Mouse (Mus musculus): ENCODE results near the gene Mrm3. TPM values are rescaled to one million over a fixed set of nuclear protein-coding genes. Genes with fewer than 3 reads are reported as not detected.

Mrm3 gene
- polyA plus RNA-seq, 1 experiment from 2014 or later: 23.4 TPM

- Histone ChIP-seq H3K27me3 (ENCODE audit: low read depth, poor library complexity, severe bottlenecking) (no peaks in the 10 kb centered on the region), H3K9me3 (replicated peaks) (no peaks in the 10 kb centered on the region), H3K27ac (replicated peaks) (peak overlapping the region; percentile 47; the same call in 1 of the 2 replicates), H3K4me1 (peaks cover 81% of the 10 kb centered on the region), H3K4me3 (no peak overlapping the region), H3K36me3 (peaks cover 49% of the 10 kb centered on the region)
- no peak for DNase-seq (ENCODE audit: low spot score)
- WGBS: 81% methylated on average over 4 of the region's 4 CpGs
These were observed 13.9 kb downstream of the Mrm3 start for GRCm38 (mm10) chr11:76257386-76257785.

GRCm38 (mm10) chr11:76258511-76258910 lies 15.0 kb downstream of the Mrm3 start:
- Histone ChIP-seq H3K4me1 (peaks cover 89% of the 10 kb centered on the region), H3K36me3 (peaks cover 49% of the 10 kb centered on the region), H3K27me3 (ENCODE audit: low read depth, poor library complexity, severe bottlenecking) (no peaks in the 10 kb centered on the region), H3K27ac (replicated peaks) (peak overlapping the region; percentile 92), H3K9me3 (replicated peaks) (no peaks in the 10 kb centered on the region), H3K4me3 (no peak overlapping the region)
- 91% methylated on average over 6 of the region's 6 CpGs for WGBS
- DNase-seq (ENCODE audit: low spot score): no peak

- DNase-seq (ENCODE audit: low spot score): peak; percentile 70
- peaks cover 54% of the 10 kb centered on the region for H3K36me3 ChIP-seq
- no peaks in the 10 kb centered on the region; the same call in 1 of the 2 replicates for H3K27me3 ChIP-seq (ENCODE audit: low read depth, poor library complexity, severe bottlenecking)
- 35% methylated on average over 10 of the region's 10 CpGs for WGBS
- H3K27ac ChIP-seq (replicated peaks): peak overlapping the region; percentile 92
- H3K4me3 ChIP-seq: peak overlapping the region; percentile 27; the same call in 1 of the 2 replicates
- no peaks in the 10 kb centered on the region for H3K9me3 ChIP-seq (replicated peaks)
- H3K4me1 ChIP-seq: peaks cover 97% of the 10 kb centered on the region
These were observed 16.9 kb downstream of the Mrm3 start for GRCm38 (mm10) chr11:76260208-76261050.

- 0 out of 2 replicates have a peak overlapping the region, but pooled peaks have one; percentile 27 for H3K4me3 ChIP-seq
- peaks cover 99% of the 10 kb centered on the region for H3K4me1 ChIP-seq
- H3K9me3 ChIP-seq (replicated peaks): no peaks in the 10 kb centered on the region
- H3K36me3 ChIP-seq: peaks cover 54% of the 10 kb centered on the region
- no peak for DNase-seq (ENCODE audit: low spot score)
- H3K27ac ChIP-seq (replicated peaks): peak overlapping the region; percentile 92
- 71% methylated on average over 12 of the region's 12 CpGs for WGBS
- no peaks in the 10 kb centered on the region; the same call in 1 of the 2 replicates for H3K27me3 ChIP-seq (ENCODE audit: low read depth, poor library complexity, severe bottlenecking)
These were observed 17.7 kb downstream of the Mrm3 start for GRCm38 (mm10) chr11:76261224-76261623.

GRCm38 (mm10) chr11:76262611-76263351 lies 19.3 kb downstream of the Mrm3 start:
- no peaks in the 10 kb centered on the region; the same call in 1 of the 2 replicates for H3K27me3 ChIP-seq (ENCODE audit: low read depth, poor library complexity, severe bottlenecking)
- DNase-seq (ENCODE audit: low spot score): peak; percentile 71
- H3K36me3 ChIP-seq: peaks cover 41% of the 10 kb centered on the region
- peaks cover 99% of the 10 kb centered on the region for H3K4me1 ChIP-seq
- H3K9me3 ChIP-seq (replicated peaks): no peaks in the 10 kb centered on the region
- 7% methylated on average over 19 of the region's 19 CpGs for WGBS
- H3K4me3 ChIP-seq: peak overlapping the region; percentile 40
- H3K27ac ChIP-seq (replicated peaks): peak overlapping the region; percentile 92

GRCm38 (mm10) chr11:76267550-76267949 lies 24.0 kb downstream of the Mrm3 start:
- no peaks in the 10 kb centered on the region; the same call in 1 of the 2 replicates for H3K27me3 ChIP-seq (ENCODE audit: low read depth, poor library complexity, severe bottlenecking)
- peaks cover 39% of the 10 kb centered on the region for H3K36me3 ChIP-seq
- WGBS: 29% methylated on average over 7 of the region's 7 CpGs
- H3K27ac ChIP-seq (replicated peaks): peak overlapping the region; percentile 92
- H3K9me3 ChIP-seq (replicated peaks): no peaks in the 10 kb centered on the region
- H3K4me1 ChIP-seq: peaks cover 76% of the 10 kb centered on the region
- no peak for DNase-seq (ENCODE audit: low spot score)
- peak overlapping the region; percentile 20; the same call in 1 of the 2 replicates for H3K4me3 ChIP-seq

- 7% methylated on average over 5 of the region's 5 CpGs for WGBS
- Histone ChIP-seq H3K27me3 (ENCODE audit: low read depth, poor library complexity, severe bottlenecking) (no peaks in the 10 kb centered on the region; the same call in 1 of the 2 replicates), H3K9me3 (replicated peaks) (no peaks in the 10 kb centered on the region), H3K27ac (replicated peaks) (peak overlapping the region; percentile 92), H3K4me1 (peaks cover 71% of the 10 kb centered on the region), H3K4me3 (peak overlapping the region; percentile 20; the same call in 1 of the 2 replicates), H3K36me3 (peaks cover 44% of the 10 kb centered on the region)
- DNase-seq (ENCODE audit: low spot score): peak; percentile 51
These were observed 24.5 kb downstream of the Mrm3 start for GRCm38 (mm10) chr11:76268001-76268459.

GRCm38 (mm10) chr11:76268521-76269065 lies 25.1 kb downstream of the Mrm3 start:
- Histone ChIP-seq H3K9me3 (replicated peaks) (no peaks in the 10 kb centered on the region), H3K4me3 (no peak overlapping the region), H3K27ac (replicated peaks) (peak overlapping the region; percentile 92), H3K27me3 (ENCODE audit: low read depth, poor library complexity, severe bottlenecking) (no peaks in the 10 kb centered on the region; the same call in 1 of the 2 replicates), H3K36me3 (peaks cover 50% of the 10 kb centered on the region), H3K4me1 (peaks cover 66% of the 10 kb centered on the region)
- WGBS: 54% methylated on average over 6 of the region's 6 CpGs
- DNase-seq (ENCODE audit: low spot score): no peak

- Histone ChIP-seq H3K4me3 (no peak overlapping the region), H3K36me3 (peaks cover 62% of the 10 kb centered on the region), H3K27ac (replicated peaks) (no peak overlapping the region), H3K27me3 (ENCODE audit: low read depth, poor library complexity, severe bottlenecking) (no peaks in the 10 kb centered on the region), H3K9me3 (replicated peaks) (no peaks in the 10 kb centered on the region), H3K4me1 (peaks cover 33% of the 10 kb centered on the region)
- 89% methylated on average over 4 of the region's 4 CpGs for WGBS
- no peak for DNase-seq (ENCODE audit: low spot score)
These were observed 28.9 kb downstream of the Mrm3 start for GRCm38 (mm10) chr11:76272440-76272839.

- Histone ChIP-seq H3K36me3 (peaks cover 34% of the 10 kb centered on the region), H3K9me3 (replicated peaks) (peaks cover 7% of the 10 kb centered on the region), H3K27me3 (ENCODE audit: low read depth, poor library complexity, severe bottlenecking) (no peaks in the 10 kb centered on the region), H3K27ac (replicated peaks) (peak overlapping the region; percentile 63), H3K4me3 (no peak overlapping the region), H3K4me1 (peaks cover 21% of the 10 kb centered on the region)
- DNase-seq (ENCODE audit: low spot score): no peak
- WGBS: 63% methylated on average over 14 of the region's 14 CpGs
These were observed 35.7 kb downstream of the Mrm3 start for GRCm38 (mm10) chr11:76278960-76279852.

GRCm38 (mm10) chr11:76279971-76280370 lies 36.5 kb downstream of the Mrm3 start:
- peaks cover 17% of the 10 kb centered on the region for H3K4me1 ChIP-seq
- peaks cover 29% of the 10 kb centered on the region for H3K36me3 ChIP-seq
- H3K27ac ChIP-seq (replicated peaks): peak overlapping the region; percentile 60
- 64% methylated on average over 2 of the region's 2 CpGs for WGBS
- no peak for DNase-seq (ENCODE audit: low spot score)
- H3K9me3 ChIP-seq (replicated peaks): peaks cover 8% of the 10 kb centered on the region
- H3K27me3 ChIP-seq (ENCODE audit: low read depth, poor library complexity, severe bottlenecking): no peaks in the 10 kb centered on the region
- no peak overlapping the region for H3K4me3 ChIP-seq

Data from midbrain, embryonic 10.5 days (tissue).